Mouse (Mus musculus) liver, embryonic 14 days (tissue): ENCODE data around the gene Mgea5. TPM values are rescaled to one million over a fixed set of nuclear protein-coding genes. Genes with fewer than 3 reads are reported as not detected.

Source experiments
- polyA plus RNA-seq: library from polyadenylated mRNA; depleted of rRNA; stranded (reverse); fragments of >200 nt; gene quantifications from 2 replicates; pipeline ENCODE4 v1.2.3, GENCODE M21; 2012; rRNA removed

Mgea5 gene
- polyA plus RNA-seq, result 28.8 and 30.8 TPM in 2 replicates

DNA sequence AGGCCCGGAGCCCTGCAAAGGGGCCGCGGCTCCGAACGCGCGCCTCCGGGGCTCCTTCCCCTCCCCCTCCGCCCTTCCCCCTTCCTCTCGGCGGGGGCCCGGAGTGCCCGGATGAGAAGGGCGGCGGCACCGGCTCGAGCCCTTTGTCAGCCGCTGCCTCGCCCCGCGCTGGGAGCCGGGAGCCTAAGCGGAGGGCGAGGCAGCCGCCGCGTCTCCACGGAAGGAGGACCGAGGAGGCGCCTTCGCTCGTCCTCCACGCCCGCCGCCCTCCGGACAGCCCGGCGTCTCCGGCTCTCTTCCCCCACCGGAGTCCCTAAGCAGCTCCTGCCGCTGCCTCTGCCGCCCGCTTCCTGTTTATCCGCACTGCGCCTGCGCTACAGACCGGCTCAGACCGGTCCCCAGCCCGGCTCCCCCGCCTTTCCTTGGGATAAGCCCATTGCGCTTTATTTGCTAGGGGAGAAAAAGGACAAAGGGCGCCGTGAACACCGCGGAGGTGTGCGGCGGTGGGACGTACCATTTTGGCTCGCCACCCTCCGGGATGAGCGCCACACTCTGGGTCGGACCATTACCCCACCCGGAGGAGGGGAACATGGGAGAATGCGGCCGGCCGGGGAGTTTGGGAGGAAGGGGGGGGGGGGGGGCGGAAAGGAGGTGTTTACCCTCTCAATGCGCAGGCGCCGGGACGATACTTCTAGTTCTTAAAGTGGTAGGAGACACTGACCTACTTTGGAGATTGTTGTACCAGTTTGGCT, at the start of gene Mgea5:
Mgea5 (minus strand) TSS at position 657 of the 752 bp plus-strand sequence.

DNA sequence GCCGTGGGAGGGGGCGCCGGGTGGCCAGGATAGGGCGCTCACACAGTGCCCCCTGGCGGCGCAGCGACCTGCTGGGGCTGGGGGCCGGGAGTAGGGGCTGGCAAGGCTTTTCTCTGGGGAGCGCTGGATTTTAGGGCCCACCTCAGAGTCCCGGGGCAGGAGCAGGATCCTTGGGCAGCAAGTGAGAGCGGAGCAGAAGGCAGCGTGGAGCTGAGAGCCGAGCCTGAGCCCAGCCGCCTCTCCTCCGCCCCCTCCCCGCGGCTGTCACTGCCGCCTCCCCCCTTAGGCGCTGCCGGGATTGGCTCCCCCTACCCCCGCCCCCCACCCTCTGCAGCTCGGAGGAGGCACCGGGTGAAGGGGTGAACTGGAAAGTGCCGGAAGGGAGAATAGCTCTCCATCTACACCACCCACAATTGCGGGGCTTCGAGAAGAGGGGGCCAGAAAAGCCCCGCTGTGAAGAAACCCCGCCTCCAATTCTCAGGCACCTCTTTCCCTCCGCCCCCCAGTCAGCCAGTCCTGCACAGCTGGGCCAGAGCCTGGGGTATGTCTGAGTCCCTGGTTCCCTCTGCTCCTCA, 32.3 kb upstream of the Mgea5 start, which contains the start of gene Kcnip2:
Kcnip2 (minus strand) TSS at position 231 of the 575 bp plus-strand sequence.

DNA sequence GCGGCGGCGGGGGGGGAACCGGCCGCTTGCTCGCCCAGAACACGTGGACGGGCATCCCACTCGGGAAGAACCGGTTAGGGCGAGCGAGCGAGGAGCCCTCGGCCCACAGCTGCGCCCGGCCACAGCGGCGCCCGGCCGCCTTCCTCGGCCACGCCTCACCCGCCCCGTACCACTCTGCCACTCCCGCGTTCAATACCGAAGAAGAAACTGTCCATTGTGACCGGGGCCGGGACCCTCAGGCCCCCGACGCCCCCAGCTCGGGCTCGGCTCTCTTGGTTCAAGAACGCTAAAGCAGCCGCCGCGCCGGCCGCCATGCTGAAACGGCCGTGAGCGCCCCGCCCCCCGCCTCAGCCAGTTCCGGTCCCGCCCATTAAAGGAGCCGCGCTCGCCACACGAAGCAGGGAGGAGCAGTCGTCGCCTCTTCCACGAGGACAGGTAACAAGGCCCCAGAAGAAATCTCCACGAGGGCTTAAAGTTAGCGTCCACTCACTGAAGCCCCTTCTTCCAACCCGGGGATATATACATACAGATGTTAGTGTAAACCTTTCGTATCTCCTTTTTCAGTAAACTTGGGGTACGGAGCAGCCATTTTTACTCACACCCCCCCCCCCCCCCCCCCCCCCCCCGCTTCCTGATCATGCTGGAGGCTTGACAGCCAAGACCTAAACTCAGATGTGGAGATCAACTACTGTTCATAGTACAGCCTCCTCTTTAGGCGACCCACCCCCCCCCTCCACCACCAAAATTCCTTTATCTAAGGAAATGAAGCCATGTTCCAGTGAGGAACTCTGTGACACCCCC, 34.2 kb downstream of the Mgea5 start, which contains the start of gene Npm3:
Npm3 (minus strand) TSS at position 349 of the 801 bp plus-strand sequence.

DNA sequence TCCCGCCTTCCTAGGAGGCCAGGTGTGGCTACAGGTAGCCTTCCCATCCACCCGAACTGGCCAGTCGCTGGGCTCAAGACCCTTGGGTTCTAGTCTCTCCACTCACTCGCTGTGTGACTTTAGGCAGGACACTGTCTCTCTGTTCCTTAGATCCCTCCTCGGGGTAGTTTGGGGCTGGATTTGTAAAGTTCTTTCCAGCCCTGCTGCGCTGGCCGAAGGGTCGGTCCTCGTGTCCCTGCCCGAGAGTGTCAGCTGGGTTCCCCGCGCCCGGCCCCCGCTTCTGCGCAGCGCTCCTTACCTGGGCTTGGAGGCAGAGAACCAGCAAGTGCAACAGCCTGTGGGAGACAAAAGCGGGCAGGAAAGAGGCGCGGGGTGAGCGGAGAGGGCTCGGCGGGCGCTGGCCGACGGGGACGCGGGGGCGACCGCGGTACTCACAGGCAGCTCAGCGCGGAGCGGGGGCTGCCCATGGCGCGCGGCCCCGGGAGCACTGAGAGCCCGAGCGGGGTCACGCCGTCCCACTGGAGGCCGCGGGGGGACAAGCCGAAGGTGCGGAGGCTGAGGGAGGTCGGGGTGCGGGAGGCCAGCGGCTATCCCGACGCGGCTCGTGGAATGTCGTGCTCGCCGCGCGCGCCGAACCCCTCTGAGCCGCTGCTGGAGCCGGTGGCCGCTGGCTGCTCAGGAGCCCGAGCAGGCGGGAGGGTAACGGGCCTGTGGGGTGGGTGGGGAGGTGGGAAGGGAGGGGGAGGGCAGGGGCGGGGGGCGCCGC, 41.2 kb downstream of the Mgea5 start, which contains the start of gene Fgf8:
Fgf8 (minus strand) TSS at position 698 of the 766 bp plus-strand sequence.

Other genes with a start within 250 kb of the Mgea5 start
- 3.0 and 3.9 TPM in 2 replicates for gene Poll, start 223.3 kb downstream of the Mgea5 start, polyA plus RNA-seq
- 7.4 and 7.8 TPM in 2 replicates for gene Gm17018, start 223.2 kb downstream of the Mgea5 start, polyA plus RNA-seq
- gene Fbxw4, start 123.5 kb downstream of the Mgea5 start, polyA plus RNA-seq, result 12.0 and 13.1 TPM in 2 replicates
- 0.02 TPM in 1 of 2 replicates, not detected in the other for gene Fgf8, start 40.9 kb downstream of the Mgea5 start, polyA plus RNA-seq
- 57.9 and 59.5 TPM in 2 replicates for gene Npm3, start 34.2 kb downstream of the Mgea5 start, polyA plus RNA-seq
- 1.4 TPM in 2 replicates for gene Kcnip2, start 32.2 kb upstream of the Mgea5 start, polyA plus RNA-seq
- 2.2 and 2.3 TPM in 2 replicates for gene Armh3, start 214.7 kb upstream of the Mgea5 start, polyA plus RNA-seq
- 0.96 and 1.2 TPM in 2 replicates for gene Hps6, start 219.7 kb upstream of the Mgea5 start, polyA plus RNA-seq